Mouse (Mus musculus) gastrocnemius, adult 18-20 months (tissue): Measurements from ENCODE around the gene Fignl2. TPM values are rescaled to one million over a fixed set of nuclear protein-coding genes. Genes with fewer than 3 reads are reported as not detected.

ENCODE experiments used
- DNase-seq: peaks from one replicate; pipeline ENCODE4 v3.0.0; 2021; ENCODE audit warnings: low spot score
- total RNA-seq, 2 experiments: library from RNA; stranded (reverse); gene quantifications; 2 replicates each; pipeline ENCODE4 v1.2.3; 2021

Fignl2 gene
- total RNA-seq, 2 experiments from 2014 or later: 0.55 to 0.81 TPM

DNA sequence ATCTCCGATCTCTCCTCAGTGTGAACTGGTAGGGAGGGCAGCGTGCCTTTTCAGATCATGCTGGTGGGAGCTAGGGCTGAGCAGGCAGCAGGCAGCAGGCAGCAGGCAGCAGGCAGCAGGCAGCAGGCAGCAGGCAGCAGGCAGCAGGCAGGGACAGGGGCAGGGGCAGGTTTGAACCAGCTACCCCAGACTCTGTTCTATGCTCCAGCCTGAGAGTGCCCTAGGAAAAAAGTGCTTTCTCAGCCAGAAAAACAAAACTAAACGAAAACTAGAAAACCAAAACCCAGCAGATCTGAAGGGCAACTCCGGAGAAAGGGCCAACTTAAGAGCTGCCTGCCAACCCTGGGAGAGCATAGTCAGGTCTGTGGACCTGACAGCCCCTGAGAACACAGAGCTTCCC lies 9.7 kb downstream of the Fignl2 start:
- no peak for DNase-seq

DNA sequence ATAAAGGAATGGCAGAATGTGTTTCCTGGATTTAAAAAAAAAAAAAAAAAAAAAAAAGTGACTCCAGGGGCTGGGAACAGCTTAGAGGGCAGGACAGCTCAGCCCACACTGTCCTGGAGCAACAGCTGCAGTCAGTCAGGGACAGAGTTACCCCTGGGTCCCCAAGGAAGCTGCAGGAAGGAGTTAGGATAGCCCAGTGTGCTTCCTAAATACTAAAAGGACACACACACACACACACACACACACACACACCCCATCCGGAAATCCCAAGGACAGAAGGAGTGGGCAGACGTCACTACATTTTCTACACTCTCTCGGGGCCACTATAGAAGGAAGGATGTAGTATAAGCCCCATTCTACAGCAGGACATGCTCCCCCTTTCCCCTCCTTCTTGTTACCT lies 10.3 kb downstream of the Fignl2 start:
- no peak for DNase-seq

DNA sequence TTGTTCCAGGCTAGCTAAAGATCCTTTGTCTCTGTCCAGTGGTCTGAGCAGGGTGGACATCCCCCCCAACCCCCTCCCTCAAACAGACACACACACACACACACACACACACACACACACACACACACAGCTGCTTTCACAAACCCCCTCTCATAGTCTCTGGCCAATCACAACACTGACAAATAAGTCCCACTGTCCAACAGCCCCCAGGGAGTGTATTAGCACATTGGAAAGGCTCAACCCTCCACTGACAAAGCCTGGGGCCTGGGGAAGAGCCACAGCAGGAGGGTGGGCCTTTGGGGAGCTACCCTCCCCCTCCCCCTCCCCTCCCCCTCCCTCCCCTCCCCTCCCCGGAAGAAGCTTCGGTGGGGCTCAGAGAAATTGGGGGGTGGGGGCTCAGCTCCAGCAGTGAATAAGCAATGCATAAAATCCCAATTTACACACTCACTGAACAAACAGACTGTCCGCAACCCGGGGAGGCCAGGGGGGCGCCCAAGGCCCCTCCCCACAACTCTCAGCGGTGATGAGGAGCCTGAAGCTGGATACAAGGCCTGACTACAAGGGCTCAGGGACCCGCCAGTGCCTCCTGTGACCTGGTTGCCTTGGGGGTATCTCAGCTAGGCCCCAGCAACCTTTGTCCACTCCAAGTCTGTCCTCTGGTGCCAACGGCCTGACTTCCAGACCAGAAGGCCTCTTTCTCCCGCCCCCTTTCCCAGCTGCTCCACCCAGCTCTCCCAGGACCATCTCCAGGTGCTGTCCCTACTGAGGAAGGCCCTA lies 11.3 kb downstream of the Fignl2 start:
- no peak for DNase-seq

DNA sequence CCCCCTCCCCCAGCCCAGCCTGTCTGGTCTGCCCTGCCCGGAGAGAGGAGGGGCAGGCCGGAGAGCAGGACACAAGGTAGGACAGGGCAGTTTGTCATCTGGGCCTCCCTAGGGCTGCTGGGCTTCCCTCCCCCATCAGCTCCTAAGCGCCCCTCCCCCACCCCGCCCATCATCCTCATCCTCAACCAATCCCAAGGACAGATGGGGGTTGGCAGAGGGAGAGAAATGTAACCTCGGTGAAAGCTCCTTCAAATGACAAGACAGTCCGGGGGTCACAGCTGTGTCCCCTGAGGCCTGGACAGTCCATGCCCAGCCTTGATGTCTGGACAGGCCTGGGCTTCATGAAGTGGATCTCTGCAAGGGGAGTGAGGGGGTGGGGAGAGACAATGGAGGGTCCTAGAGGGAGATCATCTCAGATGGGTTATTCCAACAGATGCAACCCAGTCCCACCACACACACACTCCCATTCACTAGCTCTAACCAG lies 12.0 kb downstream of the Fignl2 start:
- DNase-seq: no peak

DNA sequence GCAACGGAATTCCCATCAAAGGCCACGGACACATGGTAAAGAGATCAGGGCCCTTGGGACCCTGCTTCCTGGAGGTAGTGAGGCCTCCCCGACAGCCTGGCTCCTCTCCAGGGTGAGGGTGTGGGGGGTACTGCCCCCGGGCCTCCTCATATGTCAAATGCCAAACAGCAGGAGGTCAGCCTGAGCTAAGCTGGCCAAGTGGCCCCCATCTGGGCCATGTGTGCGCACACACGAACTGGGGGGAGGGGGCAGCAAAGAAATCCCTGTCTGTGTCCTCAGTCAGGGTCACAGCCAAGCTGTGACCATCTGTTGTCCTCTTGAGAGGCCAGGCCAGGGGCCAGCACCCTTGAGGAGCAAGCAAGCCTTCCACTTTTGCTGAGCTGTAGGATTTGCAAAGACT lies 13.3 kb downstream of the Fignl2 start:
- DNase-seq: no peak

DNA sequence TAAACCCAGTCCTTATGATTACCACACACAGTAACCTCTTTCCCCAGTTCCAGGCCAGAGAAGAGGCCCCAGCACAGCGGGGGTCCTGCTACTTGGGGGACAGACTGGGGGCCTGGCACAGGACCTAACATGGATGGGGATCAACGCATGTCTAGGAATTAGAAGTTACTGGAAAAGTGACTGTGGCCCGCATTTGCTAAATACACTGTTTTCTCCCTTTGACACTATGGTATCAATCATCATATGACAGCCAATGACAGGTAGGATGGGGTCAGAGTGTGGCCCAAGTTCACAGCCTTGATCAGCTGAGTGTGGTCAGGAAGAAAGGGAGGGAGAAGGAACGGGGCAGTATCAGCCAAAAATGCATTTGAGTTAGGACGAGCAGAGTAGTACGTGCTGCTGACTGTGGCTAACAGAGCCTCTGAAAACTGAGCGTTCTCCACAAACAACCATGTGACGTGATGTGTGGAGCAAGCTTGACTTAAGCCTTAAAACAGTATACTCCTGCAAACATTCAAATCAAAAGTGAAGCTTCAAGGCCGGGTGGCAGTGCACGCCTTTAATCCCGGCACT lies 18.0 kb downstream of the Fignl2 start:
- DNase-seq: no peak

DNA sequence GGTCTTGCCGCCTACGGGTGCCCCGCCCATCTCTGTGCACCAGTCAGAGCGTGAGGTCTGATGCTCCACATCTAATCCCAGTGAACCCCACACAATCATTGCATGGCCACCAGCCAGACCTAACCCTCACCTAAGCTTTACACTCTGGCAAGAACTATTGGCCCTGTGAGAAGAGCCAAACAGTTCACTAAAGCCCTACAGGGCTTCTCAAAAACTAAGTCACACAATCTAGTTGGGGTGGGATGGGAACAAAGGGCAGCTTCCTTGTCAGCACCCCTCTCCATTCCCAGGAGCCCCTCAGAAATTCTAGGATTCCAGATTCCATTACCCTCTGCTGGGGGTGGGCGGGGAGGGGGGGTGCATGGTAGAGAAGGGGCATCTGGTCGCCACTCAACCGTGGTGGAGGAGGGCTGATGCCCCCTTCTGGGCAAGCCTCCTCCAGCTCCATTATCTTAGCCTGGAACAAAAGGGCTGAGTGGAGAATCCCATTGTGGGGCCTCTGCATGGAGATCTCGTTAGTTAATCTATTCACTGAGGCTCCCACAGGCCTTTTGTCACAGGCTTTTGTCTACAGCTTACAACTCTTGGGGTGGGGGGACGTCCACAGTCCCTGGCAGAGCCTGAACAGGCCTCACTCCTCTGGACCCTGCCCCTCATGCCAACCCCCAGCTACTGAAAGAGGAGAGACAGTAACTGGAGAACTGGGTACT lies 18.6 kb downstream of the Fignl2 start:
- DNase-seq: no peak

DNA sequence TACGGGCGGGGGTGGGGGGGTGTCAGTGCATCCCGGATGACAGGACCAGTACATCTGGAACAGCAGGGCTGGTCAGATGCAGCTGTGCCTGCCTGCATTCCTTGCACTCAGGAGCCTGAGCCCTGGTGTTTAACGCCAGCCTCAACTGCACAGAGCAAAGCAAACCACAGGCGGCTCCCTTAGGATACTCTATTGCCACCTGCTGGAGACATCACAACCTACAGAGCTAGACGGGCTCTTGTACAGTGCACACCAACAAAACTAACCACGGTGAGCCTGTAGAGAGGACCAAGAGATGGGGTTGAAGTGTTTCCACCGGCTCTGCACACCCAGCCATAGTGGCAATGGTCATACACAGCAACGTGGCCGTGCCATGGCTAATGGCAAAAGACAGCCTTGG lies 22.1 kb downstream of the Fignl2 start:
- DNase-seq: peak; percentile 39

DNA sequence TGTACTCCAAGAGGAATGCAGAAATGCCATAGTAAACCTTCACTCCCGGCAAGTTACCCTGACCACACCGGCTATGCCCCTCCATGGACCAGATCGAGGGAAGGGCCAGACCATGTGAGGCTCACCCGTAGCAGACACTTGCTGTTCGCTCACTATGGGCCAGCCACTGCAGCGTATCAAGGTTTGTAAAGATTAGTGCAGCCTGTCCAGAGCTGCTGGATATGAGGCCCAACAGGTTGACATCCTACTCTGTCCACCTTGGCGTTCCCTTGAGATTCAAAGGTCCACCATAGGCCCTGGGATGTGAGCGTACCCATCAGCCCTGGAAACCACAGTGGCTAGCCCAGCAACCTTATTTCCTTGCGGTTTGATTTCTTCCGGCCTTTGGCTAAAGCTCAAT lies 23.8 kb downstream of the Fignl2 start:
- no peak for DNase-seq

DNA sequence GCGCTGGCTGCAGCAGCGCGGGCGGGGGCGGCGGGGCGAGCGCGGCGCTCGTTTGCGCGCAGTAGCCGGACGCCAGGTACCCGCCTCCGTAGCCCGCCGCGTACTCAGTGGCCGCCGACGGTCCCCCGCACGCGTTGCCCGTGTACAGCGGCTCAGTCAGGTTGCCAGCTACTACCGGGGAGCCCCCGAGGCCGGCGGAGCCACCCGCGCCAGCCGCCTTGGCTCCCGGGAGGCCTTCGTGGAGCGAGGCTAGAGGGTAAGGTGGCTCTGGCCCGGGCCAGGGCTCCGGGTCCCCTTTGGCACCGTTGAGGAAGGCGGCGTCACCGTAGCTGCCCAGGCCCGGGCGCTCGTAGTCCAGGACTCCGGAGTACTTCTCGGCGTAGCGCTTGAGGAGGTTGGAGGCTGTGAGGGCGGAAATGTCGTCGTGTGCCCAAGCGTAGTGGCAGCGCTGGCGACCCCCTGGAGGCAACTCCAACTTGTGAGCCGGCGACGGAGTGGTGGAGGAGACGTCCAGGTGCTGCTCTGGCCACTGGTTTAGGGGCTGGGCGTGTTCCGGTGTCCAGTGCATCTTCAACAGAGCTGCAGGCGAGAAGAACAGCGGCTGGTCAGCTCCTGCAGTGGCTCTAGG lies 24.4 kb downstream of the Fignl2 start:
- no peak for DNase-seq

DNA sequence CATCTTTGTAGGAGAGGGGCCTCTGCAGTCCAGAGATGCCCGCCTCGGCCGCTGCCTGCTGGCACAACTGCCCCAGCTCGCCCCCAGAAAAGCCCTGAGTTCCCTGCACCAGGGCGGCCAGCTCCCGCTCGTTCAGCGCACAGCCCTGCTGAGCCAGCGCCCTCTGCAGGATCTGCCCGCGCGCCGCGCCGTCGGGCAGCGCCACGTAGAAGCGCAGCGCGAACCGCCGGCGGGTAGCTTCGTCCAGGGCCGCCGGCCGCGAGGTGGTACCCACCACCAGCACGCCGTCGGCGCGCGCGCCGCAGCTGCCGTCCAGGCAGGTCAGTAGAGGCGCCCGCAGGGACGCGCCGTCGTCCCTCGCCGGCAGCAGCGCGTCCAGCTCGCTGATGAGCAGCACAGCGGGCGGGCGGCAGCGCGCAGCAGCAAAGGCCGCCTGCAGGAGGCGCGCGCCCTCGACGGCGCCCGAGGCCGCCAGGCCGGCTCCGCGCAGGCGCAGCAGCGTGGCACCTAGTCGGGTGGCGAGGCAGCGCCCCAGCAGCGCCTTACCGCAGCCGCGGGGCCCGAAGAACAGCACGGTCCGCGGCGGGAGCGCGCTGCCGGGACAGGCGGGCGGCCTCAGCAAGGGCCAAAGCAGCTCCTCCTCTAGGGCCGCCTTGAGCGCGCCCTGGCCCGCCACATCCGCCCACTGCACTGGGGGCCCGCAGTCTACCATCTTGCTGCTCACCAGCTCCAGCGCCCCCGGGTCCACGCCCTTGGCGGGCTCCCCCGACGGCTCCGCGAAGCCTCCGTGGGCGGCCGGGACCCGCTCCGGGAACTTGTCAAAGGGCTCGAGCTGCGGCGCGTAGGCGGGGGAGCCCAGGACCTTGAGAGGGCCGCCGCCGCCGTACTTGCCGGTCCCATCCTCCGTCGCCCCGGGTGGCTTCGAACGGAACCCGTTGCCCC lies 25.5 kb downstream of the Fignl2 start:
- no peak for DNase-seq

DNA sequence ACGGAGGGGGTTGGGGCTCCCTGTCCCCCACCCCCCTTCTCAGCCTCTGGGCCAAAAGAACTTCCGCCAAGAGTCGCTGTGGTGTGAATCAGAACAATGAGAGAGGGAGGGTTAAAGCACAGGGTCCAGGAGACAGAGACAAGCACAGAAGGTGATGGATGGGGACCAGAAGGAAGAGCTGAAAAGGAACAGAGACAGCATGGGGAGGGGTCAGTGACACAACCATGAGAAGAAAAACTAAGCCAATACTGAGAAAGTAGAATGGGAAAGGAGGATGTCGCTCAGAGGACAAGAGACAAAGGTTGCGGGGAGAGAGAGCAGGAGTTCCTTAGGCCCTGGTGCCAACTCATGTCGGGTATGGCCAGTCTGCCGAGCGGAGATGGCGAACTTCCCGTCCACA lies 26.5 kb downstream of the Fignl2 start:
- DNase-seq: no peak

DNA sequence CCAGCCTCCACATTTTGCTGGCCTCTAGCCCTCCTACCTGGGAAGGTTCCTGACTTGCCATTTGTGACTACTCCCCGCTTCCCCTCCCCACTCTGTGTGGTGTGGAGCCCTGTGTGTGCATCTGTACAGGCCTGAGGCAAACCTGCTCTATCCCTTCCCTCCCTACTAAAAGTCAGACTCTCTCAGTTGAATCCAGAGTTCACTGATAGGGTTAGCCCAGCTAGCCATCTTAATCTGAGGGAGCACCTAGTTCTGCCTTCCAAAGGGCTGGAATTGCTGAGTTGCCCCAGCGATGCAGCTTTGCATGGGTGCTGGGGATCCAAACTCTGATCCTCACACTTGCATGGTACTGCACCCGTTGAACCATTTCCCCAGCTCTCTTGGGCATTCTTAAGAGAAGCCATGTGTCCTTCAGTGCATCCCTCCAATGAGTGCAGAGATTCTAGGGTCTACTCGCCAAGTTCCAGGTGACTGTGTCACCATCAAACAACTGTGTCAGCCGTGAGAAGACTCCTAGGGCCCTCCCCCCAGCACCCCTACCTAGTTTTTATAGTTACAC lies 29.9 kb downstream of the Fignl2 start:
- no peak for DNase-seq

DNA sequence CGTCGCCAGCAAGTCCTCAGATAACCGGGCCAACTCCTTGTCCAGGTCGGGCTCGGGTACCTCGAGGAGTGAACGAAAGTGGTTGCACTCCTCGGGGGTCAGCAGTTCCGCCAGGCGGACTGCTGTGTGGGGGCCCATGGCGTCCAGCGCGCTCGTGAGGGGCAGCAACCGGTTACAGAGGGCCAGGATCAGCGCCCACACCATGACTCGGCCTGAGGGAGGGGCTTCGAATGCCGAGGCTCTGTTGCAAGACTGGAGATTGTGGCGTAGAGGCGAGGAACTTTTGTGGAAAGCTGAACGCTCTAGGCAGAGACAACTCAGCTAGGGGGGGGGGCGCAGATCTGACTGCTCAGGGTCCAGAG lies 31.2 kb downstream of the Fignl2 start, which contains the start of gene Gm47841:
Gene Gm47841 (minus strand): TSS at position 204 of the 362 bp plus-strand sequence.
- DNase-seq: no peak

DNA sequence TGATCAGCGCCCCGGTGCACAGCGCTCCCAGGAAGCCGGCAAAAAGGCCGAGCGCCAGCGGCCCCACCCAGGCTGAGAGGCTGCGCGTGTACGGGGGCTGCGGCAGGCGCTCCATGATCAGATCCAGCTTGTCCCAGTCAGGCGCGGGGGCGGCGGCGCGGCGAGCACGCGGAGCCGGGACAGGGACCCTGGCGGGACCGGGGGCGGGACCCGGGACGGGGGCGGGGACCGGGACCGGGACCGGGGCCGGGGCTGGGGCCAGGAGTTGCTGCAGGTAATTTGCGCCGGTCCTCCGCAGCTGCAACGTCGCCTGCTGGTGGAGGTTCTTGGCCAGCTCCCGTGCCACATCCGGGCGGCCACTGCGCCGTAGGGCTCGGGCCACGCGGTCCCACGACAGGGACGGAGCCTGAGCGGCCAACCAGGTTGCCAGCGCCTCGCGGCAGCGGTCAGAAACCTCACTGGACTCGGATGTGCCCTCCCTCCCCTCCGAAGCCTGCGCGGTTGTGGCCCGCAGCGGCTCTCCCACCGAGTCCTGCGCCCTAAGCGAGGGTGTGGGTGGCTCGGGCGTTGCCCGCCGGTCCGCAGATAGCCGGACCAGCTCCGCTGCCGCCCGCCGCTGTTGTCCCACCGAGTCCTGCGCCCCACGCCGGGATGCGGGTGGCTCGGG lies 31.7 kb downstream of the Fignl2 start:
- no peak for DNase-seq

DNA sequence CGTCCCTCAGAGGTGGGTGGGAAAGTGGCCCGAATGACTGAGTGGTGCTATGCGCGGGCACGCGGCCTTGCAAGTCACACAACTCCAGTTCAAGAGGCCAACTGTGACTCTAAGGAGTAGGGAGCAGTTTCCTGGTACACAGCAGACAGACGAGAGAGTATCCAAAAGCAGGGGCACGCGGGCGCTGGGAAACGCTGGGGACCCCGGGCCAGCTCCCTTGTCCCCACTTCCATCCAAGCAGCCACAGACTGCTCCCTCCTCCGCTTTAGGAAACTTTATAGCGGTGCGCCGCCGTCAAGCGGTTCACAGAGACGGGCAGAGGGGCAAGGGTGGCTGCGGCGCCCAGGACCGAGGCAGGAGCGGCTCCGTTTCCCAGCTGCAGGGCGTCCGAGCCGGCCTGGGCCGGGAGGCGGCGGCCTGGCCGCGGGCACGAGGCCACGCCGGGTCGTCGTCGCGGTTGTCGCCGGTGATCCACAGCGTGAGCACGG lies 32.3 kb downstream of the Fignl2 start:
- DNase-seq: no peak

DNA sequence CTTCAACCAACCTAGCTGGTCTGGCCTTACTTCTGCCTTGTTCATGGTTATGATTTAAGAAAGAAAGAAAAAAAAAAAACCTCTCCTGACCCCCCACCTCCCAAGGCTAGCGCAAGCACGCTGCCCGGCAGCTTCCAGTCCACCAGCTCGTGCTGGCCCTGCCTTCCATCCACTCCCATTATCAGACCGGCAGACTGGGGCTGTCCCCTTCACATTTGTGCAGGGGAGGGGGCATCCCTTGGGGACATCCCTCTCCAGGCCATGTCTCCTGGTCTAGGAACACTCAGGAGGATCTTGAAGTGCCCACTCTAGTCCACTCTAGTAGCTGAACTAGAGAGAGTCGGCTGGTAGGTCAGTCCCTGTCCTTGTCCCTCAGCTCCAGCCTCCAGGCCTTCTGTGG lies 33.8 kb downstream of the Fignl2 start:
- no peak for DNase-seq

DNA sequence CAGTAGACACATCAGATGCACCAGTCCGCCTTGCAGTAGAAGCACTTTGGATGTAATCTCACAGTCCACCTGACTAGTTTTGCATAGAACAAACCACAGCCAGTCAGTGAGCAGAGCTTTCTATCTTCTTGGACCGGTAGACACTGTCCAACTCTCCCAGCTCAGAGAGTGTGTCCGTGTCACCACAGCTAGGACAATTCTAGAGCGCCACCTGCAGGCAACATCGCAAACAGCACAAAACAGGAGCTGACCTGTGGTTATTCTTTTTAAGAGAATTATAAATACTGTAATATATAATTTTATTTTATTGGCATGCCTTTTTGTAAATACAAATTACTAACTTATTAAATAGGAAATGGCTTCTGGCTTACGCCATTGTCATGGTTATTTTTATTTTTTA lies 35.8 kb downstream of the Fignl2 start:
- no peak for DNase-seq

DNA sequence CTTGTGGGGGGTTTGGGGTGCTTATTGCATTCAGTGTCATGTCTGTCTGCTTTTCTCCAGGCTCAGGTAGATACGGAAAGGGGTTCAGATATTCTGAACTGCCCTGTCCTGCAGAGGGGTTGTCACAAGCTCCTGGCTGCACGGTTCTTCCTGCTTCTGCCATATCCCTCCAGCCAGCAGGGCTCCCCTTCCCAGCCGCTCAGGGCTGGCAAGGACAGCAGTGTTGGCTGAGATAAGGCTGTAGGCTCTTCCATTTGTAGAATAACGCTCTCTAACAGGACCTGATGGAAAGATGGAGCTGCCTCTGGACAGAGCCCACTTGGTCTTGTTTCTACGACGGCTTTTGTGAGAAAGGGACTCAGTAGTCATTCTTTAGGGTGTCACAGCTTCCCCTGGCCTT lies 36.4 kb downstream of the Fignl2 start:
- DNase-seq: no peak

DNA sequence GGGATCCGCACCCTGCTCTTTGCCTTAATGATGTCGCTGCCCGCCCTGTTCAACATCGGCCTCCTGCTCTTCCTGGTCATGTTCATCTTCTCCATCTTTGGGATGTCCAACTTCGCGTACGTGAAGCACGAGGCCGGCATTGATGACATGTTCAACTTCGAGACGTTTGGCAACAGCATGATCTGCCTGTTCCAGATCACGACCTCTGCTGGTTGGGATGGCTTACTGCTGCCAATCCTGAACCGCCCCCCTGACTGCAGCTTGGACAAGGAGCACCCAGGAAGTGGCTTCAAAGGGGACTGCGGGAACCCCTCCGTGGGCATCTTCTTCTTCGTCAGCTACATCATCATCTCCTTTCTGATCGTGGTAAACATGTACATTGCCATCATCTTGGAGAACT lies 38.7 kb downstream of the Fignl2 start:
- no peak for DNase-seq
